Mouse (Mus musculus) kidney, embryonic 16.5 days (tissue): ENCODE results near the gene Rnf157. TPM values are rescaled to one million over a fixed set of nuclear protein-coding genes. Genes with fewer than 3 reads are reported as not detected.
A peak's percentile ranks its signal among the peaks of the same experiment; 100 is the strongest.
"Not testable (repeated sequence)": the region's sequence is repeated elsewhere in the genome, so short reads cannot be mapped to it uniquely, and the experiment has no call there.

Source experiments
- ATAC-seq: fragments of 200-750 bp; cut with Nextera tagmentation; 2 replicates; pipeline ENCODE4 v1.8.0; 2017; ENCODE audit warnings: moderate TSS enrichment; ENCODE audit not compliant: low FRiP score, low TSS enrichment
- H3K27ac ChIP-seq: fragments of 300-500 bp; sonication (generic); 2 replicates; pipeline ENCODE4 v1.5.1; 2014; ENCODE audit warnings: low read length
- H3K27me3 ChIP-seq: fragments of 300-500 bp; sonication (generic); 2 replicates; pipeline ENCODE4 v1.6.1; 2014; ENCODE audit warnings: low read length, control low read depth, mixed read lengths; ENCODE audit not compliant: insufficient read depth
- H3K36me3 ChIP-seq: fragments of 300-500 bp; sonication (generic); 2 replicates; pipeline ENCODE4 v1.6.1; 2014; ENCODE audit warnings: low read length, control low read depth, mixed read lengths; ENCODE audit not compliant: insufficient read depth
- H3K4me1 ChIP-seq: fragments of 300-500 bp; sonication (generic); 2 replicates; pipeline ENCODE4 v1.6.1; 2014; ENCODE audit warnings: low read length, control low read depth, mixed read lengths; ENCODE audit not compliant: insufficient read depth
- H3K4me2 ChIP-seq: fragments of 300-500 bp; sonication (generic); replicated peaks from 2 replicates; pipeline ENCODE4 v1.6.1; 2014; ENCODE audit warnings: low read depth, low read length
- H3K4me3 ChIP-seq: fragments of 300-500 bp; sonication (generic); 2 replicates; pipeline ENCODE4 v1.5.1; 2014; ENCODE audit warnings: mild to moderate bottlenecking, low read length
- H3K9ac ChIP-seq: fragments of 300-500 bp; sonication (generic); replicated peaks from 2 replicates; pipeline ENCODE4 v1.6.1; 2014; ENCODE audit warnings: low read length
- H3K9me3 ChIP-seq: fragments of 300-500 bp; sonication (generic); 2 replicates; pipeline ENCODE4 v1.6.1; 2016; ENCODE audit warnings: low read length, control low read depth
- WGBS: fragments of 180-500 bp; shearing (Covaris S2); extraction: QIAGEN DNeasy Blood & Tissue Kit; methylation state at CpG from one replicate; pipeline ENCODE4 v1.1.7; 2014; 5-methylcytosine and 5-hydroxymethylcytosine counted together
- polyA plus RNA-seq: library from polyadenylated mRNA; unstranded; fragments of >200 nt; fragmentation: Nextera tagmentation; extraction: Ambion mirVana; gene quantifications from 2 replicates; pipeline ENCODE4 v1.2.1, GENCODE M21; 2015

Gene Rnf157
- polyA plus RNA-seq, 1 experiment from 2014 or later: 6.1 TPM

- no peak for ATAC-seq
- Histone ChIP-seq H3K27ac (no peak overlapping the region), H3K9me3 (no peaks in the 10 kb centered on the region), H3K36me3 (no peaks in the 10 kb centered on the region), H3K4me3 (no peak overlapping the region), H3K4me1 (peaks cover 13% of the 10 kb centered on the region), H3K27me3 (no peaks in the 10 kb centered on the region), H3K9ac (no peak overlapping the region), H3K4me2 (no peak overlapping the region)
- WGBS: 59% methylated on average over 6 of the region's 6 CpGs
Observed at GRCm38 (mm10) chr11:116421102-116421501, 8.3 kb upstream of the Rnf157 start.

- ATAC-seq: peak; percentile 55
- H3K9me3 ChIP-seq: no peaks in the 10 kb centered on the region
- peak overlapping the region; percentile 76 for H3K27ac ChIP-seq
- H3K4me3 ChIP-seq: no peak overlapping the region
- H3K4me1 ChIP-seq: peaks cover 13% of the 10 kb centered on the region
- no peak overlapping the region for H3K4me2 ChIP-seq
- no peaks in the 10 kb centered on the region for H3K27me3 ChIP-seq
- no peaks in the 10 kb centered on the region for H3K36me3 ChIP-seq
- WGBS: 56% methylated on average over 6 of the region's 6 CpGs
- no peak overlapping the region for H3K9ac ChIP-seq
Observed at GRCm38 (mm10) chr11:116418841-116419462, 6.1 kb upstream of the Rnf157 start.

DNA sequence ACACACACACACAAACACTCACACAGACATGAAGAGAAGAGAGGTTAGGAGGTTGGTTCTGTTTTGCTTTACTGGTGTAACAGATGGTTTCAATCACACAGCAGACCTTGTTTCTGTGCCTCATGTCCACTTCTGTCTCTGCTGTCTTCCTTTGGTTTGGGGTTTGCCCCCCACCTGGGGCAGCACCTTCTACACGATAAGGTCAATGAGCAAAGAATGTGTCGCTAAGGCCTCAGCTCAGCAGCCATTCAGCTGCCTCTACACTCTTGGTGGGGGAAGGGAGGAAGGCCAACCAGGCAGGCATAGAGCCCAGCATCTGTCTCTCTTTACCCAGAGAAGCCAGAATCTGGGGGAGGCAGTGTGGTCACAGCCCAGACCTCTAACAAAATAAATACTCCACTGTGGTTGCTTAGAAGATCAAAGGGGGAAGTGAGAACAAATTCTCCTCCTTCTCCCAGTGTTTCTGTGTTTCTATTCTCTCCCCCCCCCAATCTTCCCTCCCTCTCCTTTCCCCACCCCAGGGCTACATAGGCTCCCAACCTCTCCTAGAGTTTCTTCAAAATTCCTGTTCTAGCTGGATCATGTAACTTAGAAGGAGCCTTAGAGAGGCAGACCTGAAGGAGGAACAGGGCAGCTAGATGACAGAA is 5.5 kb upstream of the Rnf157 start:
- WGBS: 4% methylated on average over 2 of the region's 2 CpGs

GRCm38 (mm10) chr11:116417054-116417453 is 4.2 kb upstream of the Rnf157 start:
- 92% methylated on average over 5 of the region's 5 CpGs for WGBS
- Histone ChIP-seq H3K27me3 (no peaks in the 10 kb centered on the region), H3K4me2 (no peak overlapping the region), H3K4me3 (no peak overlapping the region), H3K9ac (no peak overlapping the region), H3K4me1 (peaks cover 21% of the 10 kb centered on the region), H3K9me3 (no peaks in the 10 kb centered on the region), H3K36me3 (no peaks in the 10 kb centered on the region), H3K27ac (no peak overlapping the region)
- ATAC-seq: no peak

More for the DNA sequence above, 5.5 kb upstream of the Rnf157 start:
- Histone ChIP-seq H3K4me3 (no peak overlapping the region), H3K36me3 (no peaks in the 10 kb centered on the region), H3K9ac (no peak overlapping the region), H3K4me1 (peaks cover 16% of the 10 kb centered on the region), H3K27me3 (no peaks in the 10 kb centered on the region), H3K27ac (peak overlapping the region; percentile 76), H3K9me3 (no peaks in the 10 kb centered on the region), H3K4me2 (no peak overlapping the region)
- ATAC-seq: peak; percentile 83

DNA sequence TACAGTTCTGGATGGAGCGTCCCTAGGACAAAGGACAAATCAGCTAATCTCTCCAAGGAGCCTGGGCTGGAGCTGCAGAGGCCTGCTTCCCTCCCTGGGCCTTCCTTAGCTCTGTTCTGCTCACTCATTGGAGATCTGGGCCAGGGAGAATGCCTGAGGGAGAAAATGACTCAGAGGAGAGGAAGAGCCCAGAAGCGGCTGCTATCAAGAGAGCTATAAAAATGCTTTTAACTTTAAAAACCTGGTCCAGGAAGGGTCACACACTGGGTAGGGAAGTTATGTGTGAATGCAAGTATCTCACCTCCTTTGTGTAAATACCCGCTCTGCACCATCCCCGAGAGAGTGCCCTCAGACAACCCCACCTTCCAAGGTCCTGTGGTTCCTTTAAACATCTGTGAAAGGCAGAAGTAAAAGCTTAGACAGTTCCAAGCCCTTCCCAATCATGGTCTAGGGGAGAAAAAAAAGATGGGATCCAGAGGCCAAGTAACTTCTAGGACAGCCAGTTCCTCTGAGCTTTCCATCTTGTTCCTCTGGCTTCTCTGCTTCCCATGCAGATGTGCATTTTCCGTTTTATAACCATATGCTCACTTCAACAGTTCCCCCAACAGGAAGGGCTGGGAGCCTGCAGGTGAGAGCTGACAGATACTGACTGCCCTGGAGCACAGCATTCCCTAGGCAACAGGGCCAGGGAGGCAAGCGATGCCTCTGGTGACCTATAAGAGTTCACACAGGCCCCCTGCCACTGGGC is 3.5 kb upstream of the Rnf157 start:
- Histone ChIP-seq H3K4me3 (no peak overlapping the region), H3K27me3 (no peaks in the 10 kb centered on the region), H3K4me2 (no peak overlapping the region), H3K4me1 (peaks cover 28% of the 10 kb centered on the region), H3K9ac (no peak overlapping the region), H3K9me3 (no peaks in the 10 kb centered on the region), H3K27ac (no peak overlapping the region), H3K36me3 (no peaks in the 10 kb centered on the region)
- 67% methylated on average over 6 of the region's 6 CpGs for WGBS
- no peak for ATAC-seq

- no peaks in the 10 kb centered on the region for H3K36me3 ChIP-seq
- H3K4me3 ChIP-seq: peak overlapping the region; percentile 78
- H3K4me1 ChIP-seq: peaks cover 23% of the 10 kb centered on the region
- peak overlapping the region; percentile 95 for H3K4me2 ChIP-seq
- no peaks in the 10 kb centered on the region for H3K9me3 ChIP-seq
- peak overlapping the region; percentile 87 for H3K9ac ChIP-seq
- peak; percentile 5; the same call in 1 of the 2 replicates for ATAC-seq
- 71% methylated on average over 4 of the region's 4 CpGs for WGBS
- no peaks in the 10 kb centered on the region for H3K27me3 ChIP-seq
- H3K27ac ChIP-seq: no peak overlapping the region
Observed at GRCm38 (mm10) chr11:116413631-116414022, 795 bp upstream of the Rnf157 start.

DNA sequence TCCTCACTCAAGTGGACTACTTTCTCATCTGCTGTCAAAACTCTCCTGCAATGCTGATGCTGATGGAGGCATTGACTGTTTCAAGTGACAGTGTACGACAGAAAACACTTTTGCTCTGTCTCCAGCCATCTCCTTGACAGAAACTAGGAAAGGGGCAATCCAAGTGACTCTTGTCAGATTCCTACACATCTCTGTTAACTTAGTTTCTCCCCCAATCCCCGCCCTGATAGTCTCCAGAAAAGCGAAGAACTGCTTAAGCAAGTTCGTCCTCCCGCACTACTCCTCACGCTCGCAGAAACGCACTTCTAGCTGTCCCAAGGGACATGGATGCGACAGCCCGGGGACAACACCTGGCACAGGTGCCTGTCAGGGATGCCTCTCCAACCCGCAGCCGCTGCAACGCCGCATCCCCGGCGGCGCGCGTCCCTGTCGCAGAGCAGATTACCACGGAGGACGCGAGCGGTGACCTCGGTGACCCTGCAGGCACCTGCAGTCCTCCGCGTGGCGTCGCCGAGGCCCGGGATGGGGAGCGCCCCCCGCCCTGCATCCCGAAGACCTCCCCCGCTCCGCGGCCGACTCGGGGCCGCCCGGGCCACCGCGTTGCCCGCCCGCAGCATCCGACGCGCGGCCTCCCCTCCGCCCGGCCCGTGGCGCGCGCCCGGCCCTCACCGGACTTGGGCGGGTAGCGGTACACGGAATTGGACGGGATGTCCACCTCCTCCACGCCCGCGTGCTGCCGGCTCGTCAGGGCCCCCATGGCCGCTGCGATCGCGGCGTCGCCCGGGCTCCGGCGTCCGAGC is 604 bp downstream of the Rnf157 start:
- no peaks in the 10 kb centered on the region for H3K36me3 ChIP-seq
- no peak overlapping the region for H3K27ac ChIP-seq
- under 1% methylated on average over 76 of the region's 76 CpGs for WGBS
- peak overlapping the region; percentile 95 for H3K4me2 ChIP-seq
- H3K9ac ChIP-seq: peak overlapping the region; percentile 87
- no peaks in the 10 kb centered on the region for H3K27me3 ChIP-seq
- no peaks in the 10 kb centered on the region for H3K9me3 ChIP-seq
- peak overlapping the region; percentile 78 for H3K4me3 ChIP-seq
- peak; percentile 49 for ATAC-seq
- peaks cover 14% of the 10 kb centered on the region; the same call in 1 of the 2 replicates for H3K4me1 ChIP-seq

DNA sequence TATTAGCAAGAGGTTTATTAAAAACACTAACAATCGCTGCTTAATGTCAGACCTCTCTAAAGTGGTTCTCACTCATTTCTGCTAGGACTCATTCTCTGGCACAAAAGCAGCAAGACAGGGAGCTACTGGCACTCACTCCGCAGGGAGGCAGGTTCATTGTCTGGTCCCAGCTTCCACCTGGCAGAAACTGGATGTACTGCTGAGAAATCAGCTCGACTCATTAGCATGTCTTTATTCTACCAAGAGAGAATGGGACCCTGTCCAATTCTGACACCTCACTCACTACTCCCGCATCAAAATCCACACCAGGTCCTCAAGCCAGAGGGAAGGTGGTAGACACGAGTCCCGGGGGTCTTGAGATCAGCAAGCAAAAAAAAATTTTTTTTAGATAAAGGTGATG is 1.2 kb downstream of the Rnf157 start:
- H3K9ac ChIP-seq: peak overlapping the region; percentile 87
- 28% methylated on average over 6 of the region's 6 CpGs for WGBS
- no peak for ATAC-seq

DNA sequence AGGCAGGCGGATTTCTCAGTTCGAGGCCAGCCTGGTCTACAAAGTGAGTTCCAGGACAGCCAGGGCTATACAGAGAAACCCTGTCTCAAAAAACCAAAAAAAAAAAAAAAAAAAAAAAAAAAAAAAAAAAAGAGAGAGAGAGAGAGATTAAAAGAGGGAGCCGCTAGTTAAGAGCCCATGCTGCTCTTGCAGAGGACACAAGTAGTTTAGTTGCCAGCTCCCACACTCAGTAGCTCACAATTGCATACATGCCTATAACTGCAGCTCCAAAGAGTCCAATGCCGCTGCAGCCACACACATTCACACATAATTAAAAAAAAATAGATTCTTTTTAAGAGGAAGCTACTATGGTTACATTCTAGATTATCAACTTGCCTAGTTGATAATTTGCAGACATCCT is 2.4 kb downstream of the Rnf157 start:
- H3K27ac ChIP-seq, H3K27me3 ChIP-seq, H3K4me3 ChIP-seq, H3K9ac ChIP-seq, H3K36me3 ChIP-seq, H3K9me3 ChIP-seq, ATAC-seq, H3K4me2 ChIP-seq: not testable (repeated sequence)
- 94% methylated on average over 4 of the region's 4 CpGs for WGBS
- peaks cover 14% of the 10 kb centered on the region; the same call in 1 of the 2 replicates for H3K4me1 ChIP-seq

More for the DNA sequence above, 1.2 kb downstream of the Rnf157 start:
- Histone ChIP-seq H3K4me3 (peak overlapping the region; percentile 78), H3K27me3 (no peaks in the 10 kb centered on the region), H3K36me3 (no peaks in the 10 kb centered on the region), H3K4me2 (peak overlapping the region; percentile 95), H3K9me3 (no peaks in the 10 kb centered on the region), H3K27ac (no peak overlapping the region), H3K4me1 (peaks cover 14% of the 10 kb centered on the region; the same call in 1 of the 2 replicates)
